Mouse (Mus musculus) bone marrow, adult 2 months (tissue): ENCODE data around the gene Olfr201. TPM values are rescaled to one million over a fixed set of nuclear protein-coding genes. Genes with fewer than 3 reads are reported as not detected.

Source experiments
- polyA plus RNA-seq: library from polyadenylated mRNA; stranded (reverse); fragments of >200 nt; gene quantifications from 2 replicates; pipeline ENCODE4 v1.2.4, GENCODE M21; 2011; ENCODE audit warnings: low replicate concordance; ENCODE audit not compliant: missing spikeins, insufficient read depth, insufficient read length

Gene Olfr201
- polyA plus RNA-seq, 1 experiment: not detected

Other genes starting within 250 kb of the Olfr201 start
- not detected in 2 replicates for gene Olfr186, start 242.3 kb downstream of the Olfr201 start, polyA plus RNA-seq
- gene Olfr187, start 232.9 kb downstream of the Olfr201 start, polyA plus RNA-seq: not detected in 2 replicates
- 0.32 TPM in 1 of 2 replicates, not detected in the other for gene Olfr190, start 194.6 kb downstream of the Olfr201 start, polyA plus RNA-seq
- gene Olfr191, start 182.8 kb downstream of the Olfr201 start, polyA plus RNA-seq: not detected in 2 replicates
- not detected in 2 replicates for gene Olfr193, start 160.8 kb downstream of the Olfr201 start, polyA plus RNA-seq
- not detected in 2 replicates for gene Olfr194, start 151.6 kb downstream of the Olfr201 start, polyA plus RNA-seq
- gene Olfr195, start 125.6 kb downstream of the Olfr201 start, polyA plus RNA-seq: not detected in 2 replicates
- not detected in 2 replicates for gene Olfr196, start 102.2 kb downstream of the Olfr201 start, polyA plus RNA-seq
- gene Olfr198, start 69.1 kb downstream of the Olfr201 start, polyA plus RNA-seq: not detected in 2 replicates
- not detected in 2 replicates for gene Olfr199, start 52.9 kb downstream of the Olfr201 start, polyA plus RNA-seq
- gene Olfr202, start 14.2 kb upstream of the Olfr201 start, polyA plus RNA-seq: not detected in 2 replicates
- gene Olfr203, start 26.2 kb upstream of the Olfr201 start, polyA plus RNA-seq: not detected in 2 replicates
- gene Olfr204, start 45.6 kb upstream of the Olfr201 start, polyA plus RNA-seq: not detected in 2 replicates
- not detected in 2 replicates for gene Olfr205, start 58.5 kb upstream of the Olfr201 start, polyA plus RNA-seq
- gene Olfr206, start 76.6 kb upstream of the Olfr201 start, polyA plus RNA-seq: not detected in 2 replicates
- not detected in 2 replicates for gene Olfr209, start 91.4 kb upstream of the Olfr201 start, polyA plus RNA-seq
- not detected in 2 replicates for gene Gabrr3, start 134.7 kb upstream of the Olfr201 start, polyA plus RNA-seq
- gene Riox2, start 199.1 kb upstream of the Olfr201 start, polyA plus RNA-seq: 10.4 and 14.6 TPM in 2 replicates